Mouse (Mus musculus) effector memory CD4-positive, alpha-beta T cell, adult 5 months (primary cell): ENCODE measurements around the gene Olfr745. TPM values are rescaled to one million over a fixed set of nuclear protein-coding genes. Genes with fewer than 3 reads are reported as not detected.

Source experiments
- polyA plus RNA-seq: library from polyadenylated mRNA; unstranded; fragments of 100-300 nt; shearing (Covaris generic); gene quantifications from one replicate; pipeline ENCODE4 v1.2.1, GENCODE M21; 2017

Gene Olfr745
- polyA plus RNA-seq = not detected

GRCm38 (mm10) chr14:50639088-50639487, at the start of gene Olfr745:
Gene Olfr745, plus strand, starts transcription at chr14:50639388.

GRCm38 (mm10) chr14:50614579-50614978, 24.6 kb upstream of the Olfr745 start, which contains the start of gene Olfr744:
Gene Olfr744, plus strand, starts transcription at chr14:50614879.

GRCm38 (mm10) chr14:50646783-50647182, 7.6 kb downstream of the Olfr745 start, which contains the start of gene Olfr746:
Gene Olfr746, plus strand, starts transcription at chr14:50647083.

GRCm38 (mm10) chr14:50693106-50693505, 53.9 kb downstream of the Olfr745 start, which contains the start of gene Olfr747:
Gene Olfr747, minus strand, starts transcription at chr14:50693206.

Other genes with a start within 250 kb of the Olfr745 start
- not detected for gene Olfr738, start 231.8 kb upstream of the Olfr745 start, polyA plus RNA-seq
- not detected for gene Olfr739, start 220.8 kb upstream of the Olfr745 start, polyA plus RNA-seq
- gene Olfr740, start 193.8 kb upstream of the Olfr745 start, polyA plus RNA-seq = not detected
- not detected for gene Olfr741, start 166.7 kb upstream of the Olfr745 start, polyA plus RNA-seq
- gene Olfr742, start 135.8 kb upstream of the Olfr745 start, polyA plus RNA-seq = not detected
- not detected for gene Olfr743, start 117.5 kb upstream of the Olfr745 start, polyA plus RNA-seq
- gene Olfr744, start 24.5 kb upstream of the Olfr745 start, polyA plus RNA-seq = not detected
- not detected for gene Olfr746, start 7.7 kb downstream of the Olfr745 start, polyA plus RNA-seq
- gene Olfr747, start 53.8 kb downstream of the Olfr745 start, polyA plus RNA-seq = not detected
- 0.14 TPM for gene Olfr748, start 68.0 kb downstream of the Olfr745 start, polyA plus RNA-seq
- 0.37 TPM for gene Olfr749, start 105.7 kb downstream of the Olfr745 start, polyA plus RNA-seq
- 67.1 TPM for gene Ttc5, start 146.1 kb downstream of the Olfr745 start, polyA plus RNA-seq
- gene Ccnb1ip1, start 168.3 kb downstream of the Olfr745 start, polyA plus RNA-seq = not detected
- 49.1 TPM for gene Parp2, start 168.5 kb downstream of the Olfr745 start, polyA plus RNA-seq
- 12.7 TPM for gene Tep1, start 231.2 kb downstream of the Olfr745 start, polyA plus RNA-seq